Mouse (Mus musculus) liver, embryonic 15.5 days (tissue): Measurements from ENCODE around the gene Znrf1. TPM values are rescaled to one million over a fixed set of nuclear protein-coding genes. Genes with fewer than 3 reads are reported as not detected.
A peak's percentile ranks its signal among the peaks of the same experiment; 100 is the strongest.
"Not testable (repeated sequence)": the region's sequence is repeated elsewhere in the genome, so short reads cannot be mapped to it uniquely, and the experiment has no call there.

Experiments used
- ATAC-seq: fragments of 200-750 bp; cut with Nextera tagmentation; 2 replicates; pipeline ENCODE4 v1.8.0; 2017; ENCODE audit warnings: moderate number of reproducible peaks, mild to moderate bottlenecking, moderate library complexity; ENCODE audit not compliant: insufficient read depth
- H3K27ac ChIP-seq: fragments of 300-500 bp; sonication (generic); replicated peaks from 2 replicates; pipeline ENCODE4 v1.5.1; 2015; ENCODE audit warnings: mild to moderate bottlenecking, inconsistent platforms
- H3K27me3 ChIP-seq: fragments of 300-500 bp; sonication (generic); 2 replicates; pipeline ENCODE4 v1.6.1; 2015; ENCODE audit warnings: mild to moderate bottlenecking, inconsistent platforms
- H3K36me3 ChIP-seq: fragments of 300-500 bp; sonication (generic); replicated peaks from 2 replicates; pipeline ENCODE4 v1.6.1; 2015; ENCODE audit warnings: moderate library complexity, mild to moderate bottlenecking, inconsistent platforms
- H3K4me1 ChIP-seq: fragments of 300-500 bp; sonication (generic); replicated peaks from 2 replicates; pipeline ENCODE4 v1.6.1; 2015; ENCODE audit warnings: inconsistent platforms
- H3K4me2 ChIP-seq: fragments of 300-500 bp; sonication (generic); 2 replicates; pipeline ENCODE4 v1.6.1; 2015; ENCODE audit warnings: moderate library complexity, mild to moderate bottlenecking, inconsistent platforms
- H3K4me3 ChIP-seq: fragments of 300-500 bp; sonication (generic); replicated peaks from 2 replicates; pipeline ENCODE4 v1.5.1; 2015; ENCODE audit warnings: mild to moderate bottlenecking, inconsistent platforms
- H3K9ac ChIP-seq: fragments of 300-500 bp; sonication (generic); 2 replicates; pipeline ENCODE4 v1.6.1; 2015; ENCODE audit warnings: moderate library complexity, mild to moderate bottlenecking, inconsistent platforms
- H3K9me3 ChIP-seq: fragments of 300-500 bp; sonication (generic); replicated peaks from 2 replicates; pipeline ENCODE4 v1.6.1; 2016; ENCODE audit warnings: inconsistent platforms
- WGBS: fragments of 180-500 bp; shearing (Covaris S2); methylation state at CpG from one replicate; pipeline ENCODE4 v1.1.7; 2015; ENCODE audit warnings: mixed read lengths; ENCODE audit not compliant: insufficient replicate concordance; 5-methylcytosine and 5-hydroxymethylcytosine counted together
- polyA plus RNA-seq: library from polyadenylated mRNA; unstranded; fragments of >200 nt; fragmentation: Nextera tagmentation; extraction: Ambion mirVana; gene quantifications from 2 replicates; pipeline ENCODE4 v1.2.1, GENCODE M21; 2015

Znrf1 gene
- 6.6 and 8.6 TPM in 2 replicates for polyA plus RNA-seq

GRCm38 (mm10) chr8:111536031-111536977 lies at the start of gene Znrf1:
TSS of gene Znrf1 (plus strand) at chr8:111536097.
- peak within 1 kb of the TSS; percentile 75 for H3K4me3 ChIP-seq
- H3K4me2 ChIP-seq = peak within 1 kb of the TSS; percentile 99
- under 1% methylated on average over 87 of the region's 100 CpGs for WGBS
- H3K27ac ChIP-seq = peak within 1 kb of the TSS; percentile 73
- H3K9me3 ChIP-seq = no peaks in the 10 kb centered on the region
- H3K27me3 ChIP-seq = peaks cover 11% of the 10 kb centered on the region; the same call in 1 of the 2 replicates
- H3K36me3 ChIP-seq = no peaks in the 10 kb centered on the region
- peaks cover 36% of the 10 kb centered on the region for H3K4me1 ChIP-seq
- ATAC-seq = peak; percentile 83
- H3K9ac ChIP-seq = peak within 1 kb of the TSS; percentile 75

GRCm38 (mm10) chr8:111490034-111490591 lies 45.8 kb upstream of the Znrf1 start:
- no peaks in the 10 kb centered on the region for H3K27me3 ChIP-seq
- H3K4me1 ChIP-seq = no peaks in the 10 kb centered on the region
- no peaks in the 10 kb centered on the region for H3K9me3 ChIP-seq
- no peak overlapping the region for H3K27ac ChIP-seq
- H3K4me2 ChIP-seq = no peak overlapping the region
- H3K4me3 ChIP-seq = no peak overlapping the region
- WGBS = 84% methylated on average over 10 of the region's 10 CpGs
- no peak for ATAC-seq
- peaks cover 4% of the 10 kb centered on the region; the same call in 1 of the 2 replicates for H3K36me3 ChIP-seq
- no peak overlapping the region for H3K9ac ChIP-seq

GRCm38 (mm10) chr8:111491191-111491590 lies 44.7 kb upstream of the Znrf1 start:
- Histone ChIP-seq H3K9ac (no peak overlapping the region), H3K9me3 (no peaks in the 10 kb centered on the region), H3K4me2 (no peak overlapping the region), H3K36me3 (peaks cover 7% of the 10 kb centered on the region; the same call in 1 of the 2 replicates), H3K4me3 (no peak overlapping the region), H3K27me3 (no peaks in the 10 kb centered on the region), H3K4me1 (no peaks in the 10 kb centered on the region), H3K27ac (no peak overlapping the region)
- 57% methylated on average over 7 of the region's 7 CpGs for WGBS
- no peak for ATAC-seq

- Histone ChIP-seq H3K9ac (no peak overlapping the region), H3K4me3 (no peak overlapping the region), H3K36me3 (peaks cover 7% of the 10 kb centered on the region; the same call in 1 of the 2 replicates), H3K4me2 (no peak overlapping the region), H3K9me3 (no peaks in the 10 kb centered on the region), H3K4me1 (no peaks in the 10 kb centered on the region), H3K27ac (no peak overlapping the region), H3K27me3 (no peaks in the 10 kb centered on the region)
- WGBS = 76% methylated on average over 9 of the region's 9 CpGs
- ATAC-seq = no peak
These were observed 43.4 kb upstream of the Znrf1 start for GRCm38 (mm10) chr8:111492508-111492907.

GRCm38 (mm10) chr8:111493176-111493575 lies 42.7 kb upstream of the Znrf1 start:
- Histone ChIP-seq H3K36me3 (peaks cover 7% of the 10 kb centered on the region), H3K9me3 (no peaks in the 10 kb centered on the region), H3K27me3 (no peaks in the 10 kb centered on the region), H3K4me3 (no peak overlapping the region), H3K4me2 (no peak overlapping the region), H3K27ac (no peak overlapping the region), H3K4me1 (no peaks in the 10 kb centered on the region), H3K9ac (no peak overlapping the region)
- WGBS = 89% methylated on average over 3 of the region's 3 CpGs
- ATAC-seq = no peak

GRCm38 (mm10) chr8:111496326-111496725 lies 39.6 kb upstream of the Znrf1 start:
- Histone ChIP-seq H3K27me3 (no peaks in the 10 kb centered on the region), H3K36me3 (peaks cover 7% of the 10 kb centered on the region), H3K4me1 (no peaks in the 10 kb centered on the region), H3K9me3 (no peaks in the 10 kb centered on the region), H3K27ac (no peak overlapping the region), H3K4me2 (no peak overlapping the region), H3K9ac (no peak overlapping the region), H3K4me3 (no peak overlapping the region)
- ATAC-seq = no peak
- 66% methylated on average over 7 of the region's 7 CpGs for WGBS

- not testable (repeated sequence) for H3K4me3 ChIP-seq, H3K4me1 ChIP-seq, H3K9me3 ChIP-seq, H3K27me3 ChIP-seq, H3K9ac ChIP-seq, H3K4me2 ChIP-seq, H3K27ac ChIP-seq, ATAC-seq
- peaks cover 11% of the 10 kb centered on the region for H3K36me3 ChIP-seq
- 38% methylated on average over 6 of the region's 6 CpGs for WGBS
These were observed 37.6 kb upstream of the Znrf1 start for GRCm38 (mm10) chr8:111498249-111498648.

GRCm38 (mm10) chr8:111501724-111502464 lies 34.0 kb upstream of the Znrf1 start:
- H3K27ac ChIP-seq = no peak overlapping the region
- ATAC-seq = no peak
- WGBS = 52% methylated on average over 11 of the region's 11 CpGs
- no peak overlapping the region for H3K9ac ChIP-seq
- no peak overlapping the region for H3K4me3 ChIP-seq
- H3K4me1 ChIP-seq = no peaks in the 10 kb centered on the region; the same call in 1 of the 2 replicates
- H3K9me3 ChIP-seq = no peaks in the 10 kb centered on the region
- no peaks in the 10 kb centered on the region for H3K27me3 ChIP-seq
- peaks cover 6% of the 10 kb centered on the region; the same call in 1 of the 2 replicates for H3K36me3 ChIP-seq
- no peak overlapping the region for H3K4me2 ChIP-seq

- Histone ChIP-seq H3K27ac (peak overlapping the region; percentile 69; the same call in 1 of the 2 replicates), H3K27me3 (no peaks in the 10 kb centered on the region), H3K9ac (no peak overlapping the region), H3K4me3 (no peak overlapping the region), H3K9me3 (no peaks in the 10 kb centered on the region), H3K36me3 (0 out of 2 replicates have a peak, but pooled peaks cover 3% of the 10 kb centered on the region), H3K4me1 (peaks cover 35% of the 10 kb centered on the region), H3K4me2 (peak overlapping the region; percentile 57)
- ATAC-seq = no peak
- 27% methylated on average over 2 of the region's 2 CpGs for WGBS
These were observed 27.3 kb upstream of the Znrf1 start for GRCm38 (mm10) chr8:111508566-111508965.

GRCm38 (mm10) chr8:111509278-111509677 lies 26.6 kb upstream of the Znrf1 start:
- H3K4me3 ChIP-seq = peak overlapping the region; percentile 29
- WGBS = 17% methylated on average over 11 of the region's 11 CpGs
- peak overlapping the region; percentile 69 for H3K27ac ChIP-seq
- no peaks in the 10 kb centered on the region for H3K36me3 ChIP-seq
- no peaks in the 10 kb centered on the region for H3K9me3 ChIP-seq
- no peaks in the 10 kb centered on the region for H3K27me3 ChIP-seq
- peak overlapping the region; percentile 57 for H3K4me2 ChIP-seq
- no peak overlapping the region; the same call in 1 of the 2 replicates for H3K9ac ChIP-seq
- ATAC-seq = peak; percentile 83
- peaks cover 35% of the 10 kb centered on the region for H3K4me1 ChIP-seq
